Mouse (Mus musculus) kidney, postnatal 4 days (tissue): ENCODE measurements at regions not wholly inside any gene's neighbourhood (a gene's known extent, or its start where the extent isn't known, plus 50 kb on each side); places are given as distances from the start of the nearest gene placed in this dataset.

Experiments
- DNase-seq, 2 experiments: peaks; one replicate each; pipeline ENCODE4 v3.0.0; 2021; ENCODE audit warnings: mixed read lengths in 2 of 2

GRCm38 (mm10) chr8:92522519-92522918 is 151.6 kb upstream of the Irx6 start:
- DNase-seq = no peak

- DNase-seq = no peak
These were observed 144.3 kb upstream of the Irx6 start for GRCm38 (mm10) chr8:92529756-92530155.

GRCm38 (mm10) chr8:92540636-92541035 is 133.5 kb upstream of the Irx6 start:
- DNase-seq = no peak

- peak; percentile 59 to 71 for DNase-seq
These were observed 128.6 kb upstream of the Irx6 start for GRCm38 (mm10) chr8:92545347-92546059.

- no peak for DNase-seq
These were observed 118.9 kb upstream of the Irx6 start for GRCm38 (mm10) chr8:92555140-92555539.

- DNase-seq = peak; percentile 10 to 16
These were observed 118.5 kb upstream of the Irx6 start for GRCm38 (mm10) chr8:92555631-92556030.

GRCm38 (mm10) chr8:92562471-92562870 is 111.6 kb upstream of the Irx6 start:
- DNase-seq = no peak

GRCm38 (mm10) chr8:92562962-92563361 is 111.1 kb upstream of the Irx6 start:
- no peak for DNase-seq

GRCm38 (mm10) chr8:92569650-92570049 is 104.4 kb upstream of the Irx6 start:
- no peak for DNase-seq

- DNase-seq = peak; percentile 4 to 5
These were observed 94.6 kb upstream of the Irx6 start for GRCm38 (mm10) chr8:92579446-92579845.

GRCm38 (mm10) chr8:92581051-92581450 is 93.0 kb upstream of the Irx6 start:
- DNase-seq = no peak

- DNase-seq = no peak
These were observed 73.3 kb upstream of the Irx6 start for GRCm38 (mm10) chr8:92600766-92601165.

- DNase-seq = no peak
These were observed 71.1 kb upstream of the Irx6 start for GRCm38 (mm10) chr8:92602973-92603372.

GRCm38 (mm10) chr8:92605631-92606030 is 68.5 kb upstream of the Irx6 start:
- DNase-seq = no peak

GRCm38 (mm10) chr8:92607604-92608003 is 66.5 kb upstream of the Irx6 start:
- DNase-seq = no peak

GRCm38 (mm10) chr8:92609908-92610307 is 64.2 kb upstream of the Irx6 start:
- no peak for DNase-seq

GRCm38 (mm10) chr8:92610487-92611059 is 63.5 kb upstream of the Irx6 start:
- no peak for DNase-seq

- peak; percentile 23 to 34 for DNase-seq
These were observed 60.6 kb upstream of the Irx6 start for GRCm38 (mm10) chr8:92613486-92613885.

GRCm38 (mm10) chr8:92616341-92617115 is 57.6 kb upstream of the Irx6 start:
- no peak for DNase-seq

GRCm38 (mm10) chr8:92618281-92618680 is 55.8 kb upstream of the Irx6 start:
- no peak for DNase-seq
